Mouse (Mus musculus) erythroblast, embryonic 14.5 days (primary cell): ENCODE data around the gene Gm20716. TPM values are rescaled to one million over a fixed set of nuclear protein-coding genes. Genes with fewer than 3 reads are reported as not detected.

Source experiments
- H3K27me3 ChIP-seq: 2 replicates; pipeline ENCODE4 v1.6.1; 2012; ENCODE audit warnings: inconsistent platforms; ENCODE audit not compliant: control insufficient read depth
- H3K36me3 ChIP-seq: 2 replicates; pipeline ENCODE4 v1.6.1; 2012; ENCODE audit warnings: mild to moderate bottlenecking, inconsistent platforms; ENCODE audit not compliant: control insufficient read depth
- H3K4me1 ChIP-seq: 2 replicates; pipeline ENCODE4 v1.6.1; 2012; ENCODE audit warnings: inconsistent platforms; ENCODE audit not compliant: control insufficient read depth
- H3K4me3 ChIP-seq: replicated peaks from 2 replicates; pipeline ENCODE3; 2012; ENCODE audit warnings: moderate library complexity, mild to moderate bottlenecking, inconsistent platforms
- H3K9me3 ChIP-seq: 2 replicates; pipeline ENCODE4 v1.6.1; 2012; ENCODE audit warnings: low read length, inconsistent platforms, mixed read lengths; ENCODE audit not compliant: control insufficient read depth
- GATA1 ChIP-seq: IDR thresholded peaks from 2 replicates; pipeline ENCODE4 v1.6.1; 2012; ENCODE audit warnings: low read length, inconsistent platforms, mixed read lengths
- TAL1 ChIP-seq: IDR thresholded peaks from 3 replicates; pipeline ENCODE4 v1.6.1; 2012; ENCODE audit warnings: low read length, inconsistent platforms, mixed read lengths
- polyA plus RNA-seq: library from polyadenylated mRNA; stranded (reverse); fragments of >175 nt; gene quantifications from 2 replicates; pipeline ENCODE4 v1.2.3, GENCODE M21; 2012

Gm20716 gene
- not detected in 2 replicates for polyA plus RNA-seq

- peak within 1 kb of the TSS; percentile 100 for H3K4me3 ChIP-seq
- H3K9me3 ChIP-seq: no peaks in the 10 kb centered on the region
- no peaks in the 10 kb centered on the region for H3K27me3 ChIP-seq
- TF ChIP-seq GATA1 (no peak), TAL1 (no peak)
- H3K36me3 ChIP-seq: peaks cover 57% of the 10 kb centered on the region
- H3K4me1 ChIP-seq: peaks cover 45% of the 10 kb centered on the region
These were observed at the start of gene Gm20716, which contains the start of the genes Dpm1 and Mocs3 for GRCm38 (mm10) chr2:168230026-168230728. Gene Gm20716, minus strand, starts transcription at chr2:168230364. Gene Dpm1, minus strand, starts transcription at chr2:168230591. Gene Mocs3, plus strand, starts transcription at chr2:168230622.

- H3K9me3 ChIP-seq: no peaks in the 10 kb centered on the region
These were observed 44.3 kb upstream of the Gm20716 start for GRCm38 (mm10) chr2:168274374-168274935.

DNA sequence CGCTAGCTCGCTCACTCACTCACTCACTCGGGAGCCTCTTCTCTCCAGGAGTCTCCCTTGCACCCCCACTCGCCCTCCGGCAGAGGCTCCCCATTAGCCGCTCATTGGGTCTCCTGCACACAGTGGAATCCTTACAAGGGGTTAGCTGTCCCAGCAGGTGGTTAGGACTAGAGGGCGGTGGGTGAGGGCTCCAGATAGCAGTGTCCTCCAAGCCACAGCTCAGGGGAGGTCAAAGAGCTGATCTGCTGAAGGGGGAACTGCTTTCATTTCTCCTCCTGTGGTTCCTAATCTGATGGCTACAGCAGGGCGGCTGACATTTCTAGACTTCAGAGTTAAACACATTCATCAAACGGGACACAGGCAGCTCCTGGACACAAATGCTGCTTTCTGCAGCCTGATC lies 43.2 kb upstream of the Gm20716 start:
- H3K4me3 ChIP-seq: no peak overlapping the region
- peaks cover 49% of the 10 kb centered on the region for H3K27me3 ChIP-seq
- no peak for TF ChIP-seq GATA1
- H3K4me1 ChIP-seq: no peaks in the 10 kb centered on the region
- no peaks in the 10 kb centered on the region for H3K36me3 ChIP-seq
- H3K9me3 ChIP-seq: peaks cover 3% of the 10 kb centered on the region

More at GRCm38 (mm10) chr2:168274374-168274935, 44.3 kb upstream of the Gm20716 start:
- Histone ChIP-seq H3K4me1 (no peaks in the 10 kb centered on the region), H3K4me3 (no peak overlapping the region), H3K27me3 (peaks cover 51% of the 10 kb centered on the region), H3K36me3 (no peaks in the 10 kb centered on the region)
- no peak for TF ChIP-seq GATA1
- TF ChIP-seq TAL1: no peak

DNA sequence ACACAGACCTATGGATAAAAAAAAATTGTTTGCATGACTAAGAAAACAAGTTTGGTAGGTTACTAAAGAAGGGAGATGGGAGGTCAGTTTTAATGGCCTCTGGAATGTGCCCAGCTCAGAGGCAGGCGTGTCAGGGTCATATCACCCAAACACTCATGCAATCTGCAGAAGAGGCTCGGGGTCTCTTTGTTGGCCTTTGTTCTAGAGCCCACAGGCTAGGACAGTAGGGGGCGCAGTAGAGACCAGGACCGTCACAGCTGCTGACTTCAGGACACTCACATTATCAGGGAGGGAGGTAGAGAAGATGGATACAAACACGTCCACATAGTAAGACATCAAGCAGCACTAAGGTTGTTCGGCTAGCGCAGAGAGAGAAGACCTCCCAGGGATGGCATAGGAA lies 37.9 kb upstream of the Gm20716 start:
- Histone ChIP-seq H3K9me3 (peaks cover 6% of the 10 kb centered on the region), H3K27me3 (peaks cover 9% of the 10 kb centered on the region), H3K36me3 (no peaks in the 10 kb centered on the region), H3K4me1 (no peaks in the 10 kb centered on the region), H3K4me3 (no peak overlapping the region)
- TF ChIP-seq GATA1 (no peak), TAL1 (no peak)

DNA sequence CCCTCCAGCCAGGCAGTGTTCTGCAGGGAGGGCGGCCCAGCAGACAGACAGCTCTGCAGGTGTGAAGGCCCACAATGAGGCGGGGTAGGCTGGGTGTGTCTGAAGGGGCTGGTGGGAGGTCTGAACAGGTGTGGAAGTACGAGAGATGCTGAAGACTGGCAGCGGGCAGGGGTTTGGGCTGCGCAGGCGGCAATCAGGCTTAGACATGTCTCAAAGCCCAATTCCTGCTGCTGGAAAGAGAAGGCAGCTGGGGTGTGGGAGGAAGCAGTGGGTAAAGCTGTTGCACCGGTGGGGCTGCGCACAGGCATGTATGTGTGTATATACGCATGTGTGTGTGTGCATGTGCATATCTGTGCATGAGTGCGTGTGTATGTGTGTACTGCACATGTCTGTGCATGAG lies 30.7 kb upstream of the Gm20716 start:
- peaks cover 18% of the 10 kb centered on the region for H3K27me3 ChIP-seq
- TF ChIP-seq TAL1 (no peak), GATA1 (no peak)
- H3K36me3 ChIP-seq: no peaks in the 10 kb centered on the region
- peaks cover 4% of the 10 kb centered on the region; the same call in 1 of the 2 replicates for H3K9me3 ChIP-seq
- H3K4me3 ChIP-seq: no peak overlapping the region
- no peaks in the 10 kb centered on the region for H3K4me1 ChIP-seq

- no peak overlapping the region for H3K4me3 ChIP-seq
- TF ChIP-seq TAL1: no peak
- no peak for TF ChIP-seq GATA1
- H3K27me3 ChIP-seq: peaks cover 18% of the 10 kb centered on the region
- H3K36me3 ChIP-seq: no peaks in the 10 kb centered on the region
- H3K9me3 ChIP-seq: no peaks in the 10 kb centered on the region
- H3K4me1 ChIP-seq: no peaks in the 10 kb centered on the region
These were observed 30.0 kb upstream of the Gm20716 start for GRCm38 (mm10) chr2:168260124-168260523.

DNA sequence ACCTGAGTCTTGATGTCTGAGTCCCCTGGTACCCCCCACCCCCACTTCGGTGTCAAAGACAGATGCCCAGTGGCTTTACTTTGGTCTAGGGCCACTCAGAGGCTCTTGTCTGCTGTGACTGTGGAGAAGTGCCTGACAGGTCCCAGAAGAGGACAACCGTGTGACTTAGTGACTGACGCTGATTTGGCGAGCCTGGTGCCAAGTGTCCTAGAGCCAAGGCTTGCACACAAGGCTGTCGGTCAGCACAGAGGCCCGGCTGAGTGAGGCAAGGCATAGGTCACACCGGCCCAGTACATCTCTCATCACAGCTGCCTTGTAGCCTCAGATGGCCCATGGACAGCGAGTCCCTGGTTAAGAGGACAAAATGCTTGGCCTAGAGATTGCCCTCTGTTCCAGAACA lies 28.9 kb upstream of the Gm20716 start:
- H3K4me3 ChIP-seq: no peak overlapping the region
- H3K27me3 ChIP-seq: peaks cover 18% of the 10 kb centered on the region
- H3K4me1 ChIP-seq: no peaks in the 10 kb centered on the region
- H3K9me3 ChIP-seq: no peaks in the 10 kb centered on the region
- no peaks in the 10 kb centered on the region for H3K36me3 ChIP-seq
- TF ChIP-seq GATA1: no peak
- no peak for TF ChIP-seq TAL1

- Histone ChIP-seq H3K4me3 (no peak overlapping the region), H3K27me3 (peaks cover 20% of the 10 kb centered on the region)
- TF ChIP-seq GATA1 (no peak), TAL1 (no peak)
These were observed 27.0 kb upstream of the Gm20716 start for GRCm38 (mm10) chr2:168257188-168257587.

DNA sequence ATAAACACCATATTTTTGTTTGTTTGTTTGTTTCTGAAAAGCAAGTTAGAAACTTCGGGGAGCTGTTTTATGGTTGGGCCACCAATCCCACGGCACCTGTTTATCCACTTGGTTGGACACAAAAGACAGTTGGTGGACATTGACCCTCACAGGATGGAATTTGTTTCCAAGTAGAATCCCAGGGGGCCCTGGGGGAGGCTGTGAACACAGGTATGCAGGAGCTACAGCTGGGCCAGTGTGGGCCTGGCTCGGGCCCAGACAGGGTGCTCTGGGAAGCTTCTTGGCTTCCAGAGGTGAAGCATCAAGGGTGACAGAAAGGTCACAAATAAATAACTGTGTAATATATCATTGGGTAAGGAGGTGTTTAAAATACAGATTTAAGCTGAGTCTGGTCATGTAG lies 26.3 kb upstream of the Gm20716 start:
- H3K27me3 ChIP-seq: peaks cover 15% of the 10 kb centered on the region
- H3K4me1 ChIP-seq: no peaks in the 10 kb centered on the region
- TF ChIP-seq GATA1 (no peak), TAL1 (no peak)
- H3K9me3 ChIP-seq: no peaks in the 10 kb centered on the region
- H3K4me3 ChIP-seq: no peak overlapping the region
- H3K36me3 ChIP-seq: no peaks in the 10 kb centered on the region

More at GRCm38 (mm10) chr2:168257188-168257587, 27.0 kb upstream of the Gm20716 start:
- Histone ChIP-seq H3K9me3 (no peaks in the 10 kb centered on the region), H3K4me1 (no peaks in the 10 kb centered on the region), H3K36me3 (no peaks in the 10 kb centered on the region)

- H3K36me3 ChIP-seq: no peaks in the 10 kb centered on the region
- H3K27me3 ChIP-seq: peaks cover 14% of the 10 kb centered on the region
- H3K9me3 ChIP-seq: no peaks in the 10 kb centered on the region
- no peak for TF ChIP-seq GATA1
- no peaks in the 10 kb centered on the region for H3K4me1 ChIP-seq
- no peak overlapping the region for H3K4me3 ChIP-seq
These were observed 23.7 kb upstream of the Gm20716 start for GRCm38 (mm10) chr2:168253822-168254221.
